Mouse (Mus musculus) ES-Bruce4 (cell line): ENCODE data around the gene Abo.

Experiments used
- CTCF ChIP-seq: IDR thresholded peaks from one replicate; pipeline ENCODE4 v1.8.1; 2011; ENCODE audit warnings: low read depth, low read length
- POLR2A ChIP-seq: IDR thresholded peaks from one replicate; pipeline ENCODE4 v1.8.1; 2011; ENCODE audit warnings: low read length; ENCODE audit not compliant: insufficient read depth

DNA sequence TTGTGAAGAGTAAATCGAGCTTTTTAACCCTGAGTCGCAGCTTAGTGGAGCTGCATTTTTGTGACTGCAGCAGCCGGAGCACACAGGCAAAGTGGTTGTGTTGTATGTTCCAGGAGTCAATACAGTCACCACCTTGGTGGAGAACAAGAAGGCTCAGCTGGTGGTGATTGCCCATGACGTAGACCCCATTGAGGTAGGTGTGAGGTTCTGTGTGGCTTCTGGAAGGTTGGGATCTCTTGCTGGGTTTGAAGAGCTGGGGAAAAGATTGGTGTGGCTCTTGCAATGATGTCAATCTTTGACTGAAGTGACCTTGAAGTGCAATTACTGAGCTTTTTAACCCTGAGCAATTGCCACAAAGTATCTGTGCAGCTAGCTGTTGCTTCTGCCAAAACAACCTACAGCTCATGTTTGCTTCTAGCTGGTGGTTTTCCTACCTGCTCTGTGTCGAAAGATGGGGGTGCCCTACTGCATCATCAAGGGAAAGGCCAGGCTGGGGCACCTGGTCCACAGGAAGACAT, 47.5 kb upstream of the Abo start:
- TF ChIP-seq POLR2A (no peak), CTCF (no peak)
